Mouse (Mus musculus): ENCODE results near the gene Ubxn6.

Ubxn6 gene

GRCm38 (mm10) chr17:56024931-56025330, 49.9 kb downstream of the Ubxn6 start:
- no peak for DNase-seq (ENCODE audit: low read depth, low spot score)

- DNase-seq (ENCODE audit: low read depth, low spot score) = no peak
Measured at GRCm38 (mm10) chr17:56024476-56024875, 50.4 kb downstream of the Ubxn6 start.

GRCm38 (mm10) chr17:56023386-56023785, 51.4 kb downstream of the Ubxn6 start:
- DNase-seq (ENCODE audit: low read depth, low spot score) = no peak

- DNase-seq (ENCODE audit: low read depth, low spot score) = no peak
Measured at GRCm38 (mm10) chr17:56022989-56023290, 51.9 kb downstream of the Ubxn6 start.

- no peak for DNase-seq (ENCODE audit: low read depth, low spot score)
Measured at GRCm38 (mm10) chr17:56022131-56022988, 52.5 kb downstream of the Ubxn6 start.

GRCm38 (mm10) chr17:56021161-56021910, 53.5 kb downstream of the Ubxn6 start:
- DNase-seq (ENCODE audit: low read depth, low spot score) = peak; percentile 73

- DNase-seq (ENCODE audit: low read depth, low spot score) = no peak
Measured at GRCm38 (mm10) chr17:56020400-56021084, 54.3 kb downstream of the Ubxn6 start.

- peak; percentile 69 for DNase-seq (ENCODE audit: low read depth, low spot score)
Measured at GRCm38 (mm10) chr17:56018347-56019131, 56.3 kb downstream of the Ubxn6 start.

GRCm38 (mm10) chr17:56017848-56018247, 57.0 kb downstream of the Ubxn6 start:
- no peak for DNase-seq (ENCODE audit: low read depth, low spot score)

Measured in CD4-positive helper T cell, adult 2 months (primary cell).